Mouse (Mus musculus): ENCODE measurements around the gene Hoxa7.

DNA sequence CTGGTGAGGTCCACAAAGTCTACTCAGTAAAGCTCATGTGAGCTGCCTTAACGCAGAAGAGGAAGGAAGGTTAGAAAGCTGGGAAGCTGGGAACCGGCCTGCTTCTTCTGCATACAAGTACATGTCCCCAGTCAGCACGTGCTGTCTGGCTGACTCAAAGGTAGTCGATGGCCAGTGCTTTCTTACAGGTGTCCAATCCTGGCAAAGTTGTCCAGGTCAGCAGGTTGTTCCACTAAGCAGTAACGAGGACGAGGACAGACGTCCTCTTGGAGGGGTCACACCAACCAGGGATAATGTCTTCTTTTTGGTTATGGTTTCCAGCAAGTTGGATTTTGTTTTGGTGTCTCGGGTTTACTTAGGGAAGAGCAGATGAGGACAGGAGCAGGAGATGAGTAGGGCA is 31.7 kb downstream of the Hoxa7 start:
- TF ChIP-seq CTCF (IDR thresholded peaks at IDR 0.05; ENCODE audit: insufficient read depth, low read depth, low read length) (no peak), POLR2A (IDR thresholded peaks at IDR 0.05; ENCODE audit: insufficient read depth, low read depth, low read length) (no peak)
